Mouse (Mus musculus) brain, adult 2 months (tissue): ENCODE results near the gene Ctxn1.

Experiments
- DNase-seq: peaks from one replicate; pipeline ENCODE4 v3.0.0; 2011; ENCODE audit warnings: low read depth, low spot score

Ctxn1 gene

GRCm38 (mm10) chr8:4214006-4214980 lies 44.8 kb downstream of the Ctxn1 start:
- DNase-seq, result no peak

- no peak for DNase-seq
These were observed 45.7 kb downstream of the Ctxn1 start for GRCm38 (mm10) chr8:4213210-4214005.

GRCm38 (mm10) chr8:4212809-4213209 lies 46.3 kb downstream of the Ctxn1 start:
- peak; percentile 58 for DNase-seq

- no peak for DNase-seq
These were observed 48.0 kb downstream of the Ctxn1 start for GRCm38 (mm10) chr8:4211097-4211496.
